Mouse (Mus musculus) C2C12 (cell line): ENCODE data around the gene March4. TPM values are rescaled to one million over a fixed set of nuclear protein-coding genes. Genes with fewer than 3 reads are reported as not detected.
A peak's percentile ranks its signal among the peaks of the same experiment; 100 is the strongest.

Source experiments
- H3K27me3 ChIP-seq: one replicate; pipeline ENCODE4 v1.6.1; 2011; ENCODE audit not compliant: control insufficient read depth, insufficient read depth, insufficient read length
- H3K36me3 ChIP-seq: one replicate; pipeline ENCODE4 v1.6.1; 2011; ENCODE audit not compliant: control insufficient read depth, insufficient read depth
- H3K4me3 ChIP-seq: one replicate; pipeline ENCODE4 v1.5.1; 2011; ENCODE audit warnings: mild to moderate bottlenecking, control low read depth; ENCODE audit not compliant: poor library complexity, insufficient read depth, severe bottlenecking
- H3K79me2 ChIP-seq: one replicate; pipeline ENCODE4 v1.6.1; 2011; ENCODE audit not compliant: control insufficient read depth, insufficient read depth
- H3K79me3 ChIP-seq: one replicate; pipeline ENCODE4 v1.6.1; 2011; ENCODE audit warnings: low read depth, control low read depth
- H3ac ChIP-seq: one replicate; pipeline ENCODE3; 2011; ENCODE audit warnings: low read depth; ENCODE audit not compliant: control insufficient read depth, insufficient read length
- CEBPB ChIP-seq: IDR thresholded peaks from one replicate; pipeline ENCODE4 v1.6.1; 2011; ENCODE audit warnings: low read depth, mild to moderate bottlenecking, control low read depth, moderate library complexity
- CTCF ChIP-seq: IDR thresholded peaks from one replicate; pipeline ENCODE4 v1.5.1; 2011; ENCODE audit not compliant: control insufficient read depth, insufficient read depth, insufficient read length
- FOSL1 ChIP-seq: IDR thresholded peaks from one replicate; pipeline ENCODE4 v1.8.0; 2011; ENCODE audit warnings: mild to moderate bottlenecking, low read length; ENCODE audit not compliant: poor library complexity, insufficient read depth, severe bottlenecking
- MAX ChIP-seq: IDR thresholded peaks from one replicate; pipeline ENCODE4 v1.6.1; 2011; ENCODE audit warnings: mild to moderate bottlenecking, control low read depth
- MYOD1 ChIP-seq: IDR thresholded peaks from one replicate; pipeline ENCODE4 v1.6.1; 2011; ENCODE audit warnings: low read depth; ENCODE audit not compliant: control insufficient read depth, insufficient read length
- MYOG ChIP-seq: IDR thresholded peaks from one replicate; pipeline ENCODE4 v1.6.1; 2011; ENCODE audit not compliant: control insufficient read depth, insufficient read length; ENCODE audit errors: extremely low read depth
- USF1 ChIP-seq: IDR thresholded peaks from one replicate; pipeline ENCODE4 v1.6.1; 2011; ENCODE audit warnings: low read depth, mild to moderate bottlenecking, control low read depth, moderate library complexity
- polyA plus RNA-seq: library from polyadenylated mRNA; unstranded; fragments of >200 nt; fragmentation: generic; extraction: Trizol; gene quantifications from one replicate; pipeline ENCODE4 v1.2.1, GENCODE M21; 2012; ENCODE audit warnings: missing spikeins

Gene March4
- polyA plus RNA-seq, 1 experiment: 0.02 TPM

- TF ChIP-seq USF1 (no peak), CTCF (no peak), MYOG (no peak), MYOD1 (no peak), FOSL1 (no peak), CEBPB (no peak), MAX (no peak)
- Histone ChIP-seq H3K79me3 (no peaks in the 10 kb centered on the region), H3K79me2 (no peaks in the 10 kb centered on the region), H3ac (no peak overlapping the region), H3K27me3 (no peaks in the 10 kb centered on the region), H3K4me3 (no peak overlapping the region), H3K36me3 (no peaks in the 10 kb centered on the region)
Measured at GRCm38 (mm10) chr1:72426456-72426855, 110.3 kb downstream of the March4 start.

- Histone ChIP-seq H3ac (no peak overlapping the region), H3K79me3 (no peaks in the 10 kb centered on the region), H3K79me2 (no peaks in the 10 kb centered on the region), H3K4me3 (no peak overlapping the region), H3K27me3 (no peaks in the 10 kb centered on the region), H3K36me3 (no peaks in the 10 kb centered on the region)
- TF ChIP-seq USF1: no peak
Measured at GRCm38 (mm10) chr1:72422121-72422520, 114.6 kb downstream of the March4 start.

DNA sequence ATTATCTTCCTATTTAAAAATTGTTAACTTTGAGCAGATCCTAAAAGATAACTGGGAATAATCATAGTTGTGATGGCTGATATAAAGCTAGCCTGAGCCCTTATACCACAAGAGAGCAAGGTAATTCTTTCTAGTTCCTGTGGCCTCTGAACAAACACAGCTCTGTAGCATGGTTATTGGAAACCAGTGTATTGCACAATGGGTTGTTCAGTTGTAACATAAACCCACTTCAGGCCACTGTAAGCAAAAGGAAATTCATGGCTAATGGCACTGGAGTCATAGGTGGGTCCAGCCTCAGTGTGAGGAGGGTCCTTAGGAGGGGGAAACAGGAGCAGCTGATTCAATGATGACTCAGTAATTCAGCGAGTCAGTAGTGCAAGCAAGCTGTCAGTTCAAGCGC, 116.5 kb downstream of the March4 start:
- no peak overlapping the region for H3ac ChIP-seq
- H3K79me2 ChIP-seq: no peaks in the 10 kb centered on the region
- no peaks in the 10 kb centered on the region for H3K79me3 ChIP-seq
- H3K4me3 ChIP-seq: no peak overlapping the region
- H3K27me3 ChIP-seq: no peaks in the 10 kb centered on the region
- no peaks in the 10 kb centered on the region for H3K36me3 ChIP-seq
- TF ChIP-seq CEBPB (peak; percentile 79), MAX (no peak), MYOD1 (no peak)

DNA sequence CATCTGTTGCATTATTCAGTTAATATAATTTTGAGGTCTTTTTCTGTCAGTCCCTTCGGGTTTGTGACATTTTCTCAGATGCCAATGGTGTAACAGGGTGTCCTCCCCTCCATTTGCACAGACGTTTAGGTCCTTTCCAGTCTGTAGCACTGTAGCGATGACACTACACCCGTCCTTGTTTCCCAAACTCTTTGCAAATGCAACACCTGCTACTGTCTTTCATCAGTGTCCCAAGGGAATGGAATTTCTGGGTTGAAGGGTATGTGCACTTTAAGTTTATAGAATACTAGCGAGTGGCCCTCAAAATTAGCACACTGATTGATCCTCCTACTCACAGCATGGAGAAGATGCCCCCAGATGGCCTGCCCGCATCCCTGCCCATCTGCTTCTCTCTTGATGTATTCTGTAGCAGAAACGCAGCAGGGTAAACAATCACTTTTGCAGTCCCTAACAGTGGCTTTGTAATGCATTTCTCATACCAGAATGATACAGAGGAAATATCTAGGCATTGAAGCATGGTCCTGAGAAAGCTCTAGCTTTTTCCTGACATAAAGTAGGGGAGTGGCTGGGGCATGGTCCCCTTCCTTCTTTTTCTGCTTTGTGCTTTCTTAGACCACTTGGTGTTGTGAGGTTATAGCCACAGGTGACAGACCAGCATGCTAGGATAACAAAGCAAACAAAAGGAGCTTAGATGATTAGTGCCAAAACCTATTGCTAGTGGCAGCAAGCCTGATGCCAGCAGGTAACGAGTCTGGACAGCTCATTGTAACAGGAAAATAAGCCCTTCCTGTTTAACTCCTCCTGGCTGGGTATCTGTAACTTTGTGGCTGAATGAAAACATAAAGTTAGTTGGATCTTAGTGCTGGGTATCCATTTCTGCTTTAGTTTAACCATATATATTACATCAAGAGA, 117.7 kb downstream of the March4 start:
- TF ChIP-seq USF1: no peak
- TF ChIP-seq MYOD1: peak; percentile 88
- Histone ChIP-seq H3K4me3 (no peak overlapping the region), H3K27me3 (no peaks in the 10 kb centered on the region), H3ac (no peak overlapping the region), H3K79me2 (no peaks in the 10 kb centered on the region), H3K36me3 (no peaks in the 10 kb centered on the region), H3K79me3 (no peaks in the 10 kb centered on the region)

- H3K27me3 ChIP-seq: no peaks in the 10 kb centered on the region
- H3K79me3 ChIP-seq: no peaks in the 10 kb centered on the region
- H3K36me3 ChIP-seq: no peaks in the 10 kb centered on the region
- no peak overlapping the region for H3ac ChIP-seq
- H3K79me2 ChIP-seq: no peaks in the 10 kb centered on the region
- no peak overlapping the region for H3K4me3 ChIP-seq
- TF ChIP-seq MYOG: no peak
Measured at GRCm38 (mm10) chr1:72414561-72415253, 122.0 kb downstream of the March4 start.

- Histone ChIP-seq H3K27me3 (no peaks in the 10 kb centered on the region), H3K79me3 (no peaks in the 10 kb centered on the region), H3K79me2 (no peaks in the 10 kb centered on the region), H3K4me3 (no peak overlapping the region), H3ac (no peak overlapping the region), H3K36me3 (no peaks in the 10 kb centered on the region)
- no peak for TF ChIP-seq FOSL1
- TF ChIP-seq CEBPB: no peak
- no peak for TF ChIP-seq MYOG
- no peak for TF ChIP-seq USF1
- no peak for TF ChIP-seq MAX
Measured at GRCm38 (mm10) chr1:72414133-72414532, 122.6 kb downstream of the March4 start.
